Mouse (Mus musculus): Measurements from ENCODE around the gene Atp6v1g2.

GRCm38 (mm10) chr17:35244999-35245398 lies 11.5 kb downstream of the Atp6v1g2 start:
- no peak for TF ChIP-seq CTCF (IDR thresholded peaks at IDR 0.05; ENCODE audit: low read depth, low read length)
- TF ChIP-seq GATA1 (IDR thresholded peaks at IDR 0.05; ENCODE audit: borderline replicate concordance, low read length): no peak

Measured in G1E (cell line).